In genomic region chr2:153147715-153148114, GRCm38 (mm10) we compare ENCODE assay signal across 9 mouse cellular contexts. TPM values are rescaled to one million over a fixed set of nuclear protein-coding genes. Genes with fewer than 3 reads are reported as not detected.
DNase-seq lines count a peak whose midpoint lies in the region; ATAC-seq and TF ChIP-seq lines count a peak whose summit lies in the region.
"Had no signal": no experiment of that assay in that cellular context is flagged by ENCODE, and none has a peak within 500 bp of the region (broad histone marks: within the 10 kb centered on the region; RNA-seq: fewer than 3 reads in every experiment).

No protein-coding gene starts in this region.

- no peak overlapping the region for H3K4me3 ChIP-seq in heart, adult 2 months
- H3K4me3 ChIP-seq in heart, embryonic 12.5 days = no peak overlapping the region
- H3K4me3 ChIP-seq in forebrain, embryonic 11.5 days (ENCODE audit: low read depth, low read length) = no peak overlapping the region
- H3K4me3 ChIP-seq in hindbrain, postnatal 0 days (ENCODE audit: low read length) = no peak overlapping the region
- H3K4me3 ChIP-seq in small intestine, adult 2 months (ENCODE audit: low read depth, low read length) = no peak overlapping the region
- H3K4me3 ChIP-seq: lung, embryonic 15.5 days had no signal

- TF ChIP-seq CTCF in heart, adult 2 months (IDR thresholded peaks at IDR 0.05) = peak; percentile 93
- TF ChIP-seq CTCF in brain, embryonic 14.5 days (IDR thresholded peaks at IDR 0.05; ENCODE audit: borderline replicate concordance, extremely low read depth, insufficient read depth, insufficient read length) = peak; percentile 88
- TF ChIP-seq CTCF in hindbrain, postnatal 0 days (IDR thresholded peaks at IDR 0.05; ENCODE audit: low read depth) = peak; percentile 93
- peak; percentile 78; the same call in 1 of the 2 replicates for TF ChIP-seq CTCF in small intestine, adult 2 months (IDR thresholded peaks at IDR 0.05; ENCODE audit: extremely low read depth, insufficient read length, insufficient replicate concordance, low read depth, low read length)

- no peaks in the 10 kb centered on the region for H3K79me2 ChIP-seq in heart, adult 2 months (replicated peaks; ENCODE audit: control insufficient read depth, insufficient read depth, low read length)

- H3K27ac ChIP-seq in heart, adult 2 months = no peak overlapping the region
- no peak overlapping the region for H3K27ac ChIP-seq in heart, embryonic 12.5 days (ENCODE audit: poor library complexity, severe bottlenecking)
- H3K27ac ChIP-seq in forebrain, embryonic 11.5 days (ENCODE audit: low read depth, low read length) = no peak overlapping the region
- no peak overlapping the region for H3K27ac ChIP-seq in hindbrain, postnatal 0 days
- no peak overlapping the region for H3K27ac ChIP-seq in small intestine, adult 2 months (ENCODE audit: insufficient read depth, low read depth, low read length)
- H3K27ac ChIP-seq: lung, embryonic 15.5 days had no signal

- peak; percentile 70; the same call in 1 of the 2 replicates for TF ChIP-seq EP300 in heart, adult 2 months (IDR thresholded peaks at IDR 0.05; ENCODE audit: insufficient read depth, low read depth, low read length)

- no peaks in the 10 kb centered on the region for H3K36me3 ChIP-seq in heart, adult 2 months (ENCODE audit: control insufficient read depth, insufficient read depth, low read length)
- no peaks in the 10 kb centered on the region for H3K36me3 ChIP-seq in heart, embryonic 12.5 days
- H3K36me3 ChIP-seq in forebrain, embryonic 11.5 days (ENCODE audit: control insufficient read depth, insufficient read depth, low read length) = no peaks in the 10 kb centered on the region
- H3K36me3 ChIP-seq in hindbrain, postnatal 0 days (ENCODE audit: insufficient read depth, low read length) = no peaks in the 10 kb centered on the region
- H3K36me3 ChIP-seq in small intestine, adult 2 months (ENCODE audit: control insufficient read depth, insufficient read depth, low read length) = no peaks in the 10 kb centered on the region
- H3K36me3 ChIP-seq: lung, embryonic 15.5 days had no signal

- 12% methylated on average over 3 of the region's 3 CpGs for WGBS in heart, adult 2 months
- WGBS in heart, embryonic 12.5 days = 10% methylated on average over 3 of the region's 3 CpGs
- 22% methylated on average over 3 of the region's 3 CpGs for WGBS in forebrain, embryonic 11.5 days
- 17% methylated on average over 3 of the region's 3 CpGs for WGBS in hindbrain, postnatal 0 days
- WGBS in small intestine, adult 2 months = 21% methylated on average over 3 of the region's 3 CpGs

- no peaks in the 10 kb centered on the region for H3K27me3 ChIP-seq in heart, adult 2 months (ENCODE audit: control insufficient read depth, insufficient read depth, low read length)
- peaks cover 17% of the 10 kb centered on the region; the same call in 1 of the 2 replicates for H3K27me3 ChIP-seq in heart, embryonic 12.5 days (replicated peaks)
- H3K27me3 ChIP-seq in forebrain, embryonic 11.5 days (ENCODE audit: control insufficient read depth, insufficient read depth, low read length) = no peaks in the 10 kb centered on the region
- H3K27me3 ChIP-seq in hindbrain, postnatal 0 days (ENCODE audit: insufficient read depth, low read length) = no peaks in the 10 kb centered on the region
- no peaks in the 10 kb centered on the region for H3K27me3 ChIP-seq in small intestine, adult 2 months (ENCODE audit: control insufficient read depth, insufficient read depth, low read length)

- H3K4me1 ChIP-seq in heart, adult 2 months (ENCODE audit: control insufficient read depth, insufficient read depth, low read length) = no peaks in the 10 kb centered on the region
- H3K4me1 ChIP-seq in heart, embryonic 12.5 days (replicated peaks) = peaks cover 10% of the 10 kb centered on the region
- no peaks in the 10 kb centered on the region for H3K4me1 ChIP-seq in forebrain, embryonic 11.5 days (replicated peaks; ENCODE audit: control insufficient read depth, insufficient read depth, low read length)
- H3K4me1 ChIP-seq in hindbrain, postnatal 0 days (ENCODE audit: insufficient read depth, low read length) = no peaks in the 10 kb centered on the region
- H3K4me1 ChIP-seq in small intestine, adult 2 months (ENCODE audit: control insufficient read depth, insufficient read depth, insufficient read length, low read length) = peaks cover 7% of the 10 kb centered on the region; the same call in 1 of the 2 replicates
- H3K4me1 ChIP-seq: lung, embryonic 15.5 days had no signal

- no peak overlapping the region for H3K9ac ChIP-seq in heart, adult 2 months (ENCODE audit: low read depth, low read length)
- H3K9ac ChIP-seq in heart, embryonic 12.5 days = no peak overlapping the region
- H3K9ac ChIP-seq in forebrain, embryonic 11.5 days (ENCODE audit: low read length) = no peak overlapping the region
- H3K9ac ChIP-seq in hindbrain, postnatal 0 days (replicated peaks; ENCODE audit: low read length) = no peak overlapping the region
- H3K9ac ChIP-seq: lung, embryonic 15.5 days had no signal

- intact Hi-C loops in heart, adult 2 months (cut with DNase I) = loop anchor here (1.0 to 5.0 kb wide), 3 partner anchors 95 to 439 kb away; partner anchors contain the start of genes Plagl2 and Pofut1
- intact Hi-C loops in left cerebral cortex, postnatal 10 days (cut with DNase I) = no loop called here

- H3K9me3 ChIP-seq in heart, embryonic 12.5 days (replicated peaks) = no peaks in the 10 kb centered on the region
- no peaks in the 10 kb centered on the region for H3K9me3 ChIP-seq in forebrain, embryonic 11.5 days (ENCODE audit: control insufficient read depth, low read length)
- no peaks in the 10 kb centered on the region for H3K9me3 ChIP-seq in hindbrain, postnatal 0 days (ENCODE audit: low read length)
- H3K9me3 ChIP-seq: lung, embryonic 15.5 days had no signal

- no peak for TF ChIP-seq POLR2A in heart, adult 2 months (IDR thresholded peaks at IDR 0.05; ENCODE audit: insufficient read depth, low read depth, low read length)
- TF ChIP-seq POLR2A in brain, embryonic 14.5 days (IDR thresholded peaks at IDR 0.05; ENCODE audit: borderline replicate concordance, extremely low read depth, insufficient read depth, insufficient read length, poor library complexity, severe bottlenecking) = no peak
- TF ChIP-seq POLR2A in small intestine, adult 2 months (IDR thresholded peaks at IDR 0.05; ENCODE audit: low read depth, low read length) = no peak

- H3K4me2 ChIP-seq in heart, embryonic 12.5 days = no peak overlapping the region
- H3K4me2 ChIP-seq in forebrain, embryonic 11.5 days (ENCODE audit: low read depth, low read length, severe bottlenecking) = no peak overlapping the region
- no peak overlapping the region for H3K4me2 ChIP-seq in hindbrain, postnatal 0 days (ENCODE audit: low read depth, low read length)
- H3K4me2 ChIP-seq: lung, embryonic 15.5 days had no signal

- no peak for ATAC-seq in heart, embryonic 12.5 days (ENCODE audit: insufficient number of reproducible peaks, low FRiP score)
- ATAC-seq in forebrain, embryonic 11.5 days (replicated peaks; ENCODE audit: low FRiP score) = no peak
- peak; percentile 48; the same call in 1 of the 2 replicates for ATAC-seq in hindbrain, postnatal 0 days
- peak; percentile 75 for ATAC-seq in megakaryocyte-erythroid progenitor cell, adult 5-6 weeks (replicated peaks; ENCODE audit: low FRiP score, low TSS enrichment, poor library complexity, severe bottlenecking)

- DNase-seq in heart, adult 2 months = peak; percentile 64 to 76
- peak; percentile 68 for DNase-seq in brain, embryonic 14.5 days (ENCODE audit: low read depth)
- peak; percentile 83 for DNase-seq in forebrain, embryonic 11.5 days (ENCODE audit: low spot score)
- DNase-seq in hindbrain, postnatal 0 days (ENCODE audit: low spot score) = peak; percentile 77
- peak; percentile 55 to 72 for DNase-seq in left cerebral cortex, postnatal 10 days (ENCODE audit: extremely low spot score in 1 of 2, low spot score in 2 of 2)

RNA-seq across cellular contexts. Expression of gene Tm9sf4, which starts 13.4 kb away (rescaled TPM):
- 10 to 100 TPM; 43.3 to 51.8 TPM for total RNA-seq in heart, adult 2 months (2021)
- polyA plus RNA-seq in heart, adult 2 months (2012; rRNA removed) = 34.5 and 48.7 TPM in 2 replicates
- 75.4 and 81.8 TPM in 2 replicates for polyA plus RNA-seq in heart, embryonic 12.5 days (2016; fragmentation: Nextera tagmentation; extraction: Ambion mirVana)
- 52.8 and 67.5 TPM in 2 replicates for polyA plus RNA-seq in brain, embryonic 14.5 days (2012; rRNA removed)
- 71.8 and 79.4 TPM in 2 replicates for polyA plus RNA-seq in forebrain, embryonic 11.5 days (2014; fragmentation: Nextera tagmentation; extraction: Ambion mirVana)
- 61.4 and 70.4 TPM in 2 replicates for total RNA-seq in hindbrain, postnatal 0 days (2014; rRNA removed)
- 73.0 and 80.0 TPM in 2 replicates for polyA plus RNA-seq in hindbrain, postnatal 0 days (2015; fragmentation: Nextera tagmentation; extraction: Ambion mirVana)
- total RNA-seq in left cerebral cortex, postnatal 10 days (2021) = 100 to 1,000 TPM; 123 to 128 TPM
- 53.7 and 58.7 TPM in 2 replicates for total RNA-seq in megakaryocyte-erythroid progenitor cell, adult 5-6 weeks (2014; fragmentation: Nextera tagmentation)
- 49.5 and 97.3 TPM in 2 replicates for total RNA-seq in megakaryocyte-erythroid progenitor cell, adult 5-6 weeks (2017)
- 18.3 and 27.9 TPM in 2 replicates for polyA plus RNA-seq in small intestine, adult 2 months (2012; rRNA removed)

RNA-seq across cellular contexts. Expression of gene Hck, which starts 39.4 kb away (rescaled TPM):
- total RNA-seq in heart, adult 2 months (2021) = 1 to 10 TPM; 1.5 TPM
- polyA plus RNA-seq in heart, adult 2 months (2012; rRNA removed) = 1.9 and 2.9 TPM in 2 replicates
- polyA plus RNA-seq in heart, embryonic 12.5 days (2016; fragmentation: Nextera tagmentation; extraction: Ambion mirVana) = 1.2 and 1.3 TPM in 2 replicates
- 1.6 and 2.3 TPM in 2 replicates for polyA plus RNA-seq in brain, embryonic 14.5 days (2012; rRNA removed)
- polyA plus RNA-seq in forebrain, embryonic 11.5 days (2014; fragmentation: Nextera tagmentation; extraction: Ambion mirVana) = 1.8 TPM in 2 replicates
- 12.2 and 17.0 TPM in 2 replicates for total RNA-seq in hindbrain, postnatal 0 days (2014; rRNA removed)
- 8.6 and 8.7 TPM in 2 replicates for polyA plus RNA-seq in hindbrain, postnatal 0 days (2015; fragmentation: Nextera tagmentation; extraction: Ambion mirVana)
- 1 to 10 TPM; 2.4 to 3.0 TPM for total RNA-seq in left cerebral cortex, postnatal 10 days (2021)
- total RNA-seq in megakaryocyte-erythroid progenitor cell, adult 5-6 weeks (2014; fragmentation: Nextera tagmentation) = 2.2 TPM in 1 of 2 replicates, not detected in the other
- 0.23 and 3.3 TPM in 2 replicates for total RNA-seq in megakaryocyte-erythroid progenitor cell, adult 5-6 weeks (2017)
- polyA plus RNA-seq in small intestine, adult 2 months (2012; rRNA removed) = 16.8 and 31.9 TPM in 2 replicates

Comparison
In these comparisons a context has a peak if more than half of its experiments do, and no peak if none do; other contexts are left out.
1. ATAC-seq: peak in hindbrain, postnatal 0 days (single experiment) and megakaryocyte-erythroid progenitor cell, adult 5-6 weeks (single experiment); none in heart, embryonic 12.5 days (single experiment) and forebrain, embryonic 11.5 days (single experiment).
2. Peak in every context shown above with its lines, with median percentiles within 50 percentile points of each other: DNase-seq and CTCF ChIP-seq.